Mouse (Mus musculus): ENCODE results near the gene Plpp4. TPM values are rescaled to one million over a fixed set of nuclear protein-coding genes. Genes with fewer than 3 reads are reported as not detected.

Gene Plpp4
- polyA plus RNA-seq, 1 experiment from 2014 or later: not detected

GRCm38 (mm10) chr7:129257374-129258018 is 665 bp downstream of the Plpp4 start:
- TF ChIP-seq CTCF (IDR thresholded peaks at IDR 0.05): no peak
- peaks cover 4% of the 10 kb centered on the region for H3K27me3 ChIP-seq
- in situ Hi-C loops (cut with MboI; ENCODE audit: low pct_unique_long_range_greater_than_20kb): no loop called here
- ATAC-seq (no peak), DNase-seq (ENCODE audit: low read depth, low spot score) (no peak)
- POLR2A ChIA-PET: no interaction called here
- CTCF ChIA-PET: no interaction called here

DNA sequence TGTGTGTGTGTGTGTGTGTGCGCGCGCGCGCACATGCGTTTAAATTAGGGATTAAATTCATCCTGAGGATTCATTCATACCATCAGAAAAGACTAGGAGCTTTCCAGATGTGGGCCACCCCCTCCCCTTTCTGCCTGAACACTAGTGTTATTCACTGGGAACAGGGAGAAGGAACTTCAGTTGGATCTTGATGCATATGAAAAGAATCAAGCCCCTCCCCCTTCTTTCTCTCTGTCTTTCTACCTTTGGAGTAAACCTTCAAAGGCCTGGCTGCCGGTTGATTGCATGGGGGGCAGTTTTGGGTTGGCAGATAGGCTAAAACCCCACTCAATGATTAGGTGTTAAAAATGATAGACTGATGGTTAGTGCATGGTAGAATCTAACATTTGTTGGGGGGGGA is 1.5 kb downstream of the Plpp4 start:
- ATAC-seq: no peak
- in situ Hi-C loops (cut with MboI; ENCODE audit: low pct_unique_long_range_greater_than_20kb): no loop called here
- TF ChIP-seq CTCF (IDR thresholded peaks at IDR 0.05): no peak
- POLR2A ChIA-PET: no interaction called here
- no peak for DNase-seq (ENCODE audit: low read depth, low spot score)
- H3K27me3 ChIP-seq: peaks cover 4% of the 10 kb centered on the region
- CTCF ChIA-PET: no interaction called here

GRCm38 (mm10) chr7:129259195-129259594 is 2.4 kb downstream of the Plpp4 start:
- peaks cover 4% of the 10 kb centered on the region for H3K27me3 ChIP-seq
- in situ Hi-C loops (cut with MboI; ENCODE audit: low pct_unique_long_range_greater_than_20kb): no loop called here
- ChIA-PET CTCF (no interaction called here), POLR2A (no interaction called here)
- TF ChIP-seq CTCF (IDR thresholded peaks at IDR 0.05): no peak
- DNase-seq (ENCODE audit: low read depth, low spot score) (no peak), ATAC-seq (no peak)

DNA sequence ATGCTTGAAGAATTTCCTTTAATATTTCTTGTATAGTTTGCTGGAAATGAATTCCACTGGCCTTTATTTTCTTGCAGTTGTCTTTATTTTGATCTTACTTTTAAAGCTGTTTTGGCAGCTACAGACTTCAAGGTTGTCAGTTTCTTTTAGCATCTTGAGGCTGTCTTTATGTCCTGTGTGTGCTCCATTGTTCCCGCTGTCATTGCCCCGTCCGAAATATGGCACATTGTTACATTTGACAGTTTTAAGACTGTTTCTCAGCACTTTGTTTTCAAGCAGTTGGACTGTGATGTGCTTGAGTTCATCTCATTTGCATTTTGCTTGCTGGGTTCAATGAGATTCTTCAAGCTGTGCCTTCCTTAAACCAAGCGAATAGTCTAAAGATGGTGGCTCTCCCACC is 17.0 kb downstream of the Plpp4 start:
- CTCF ChIA-PET: no interaction called here
- peaks cover 10% of the 10 kb centered on the region for H3K27me3 ChIP-seq
- DNase-seq (ENCODE audit: low read depth, low spot score) (no peak), ATAC-seq (no peak)
- TF ChIP-seq CTCF (IDR thresholded peaks at IDR 0.05): no peak
- POLR2A ChIA-PET: no interaction called here
- in situ Hi-C loops (cut with MboI; ENCODE audit: low pct_unique_long_range_greater_than_20kb): no loop called here

DNA sequence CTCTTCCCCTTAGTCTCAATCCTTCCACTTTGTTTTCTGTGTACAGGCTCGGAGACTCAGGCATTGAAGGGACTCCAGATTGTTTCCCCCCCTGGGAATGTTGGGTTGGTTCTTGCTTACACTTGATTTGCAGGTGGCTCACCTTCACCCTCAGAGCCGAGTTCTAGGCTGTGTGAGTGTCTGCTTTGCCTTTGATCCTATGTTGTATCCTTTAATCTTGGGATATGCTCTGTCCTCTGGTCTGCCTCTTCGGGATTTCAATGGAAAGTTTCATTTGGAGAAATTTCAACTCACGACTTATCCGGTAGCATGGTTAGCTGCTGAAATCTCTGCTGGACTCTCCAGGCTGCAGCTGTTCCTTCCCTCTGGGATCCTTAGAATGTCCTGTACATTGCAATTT is 17.9 kb downstream of the Plpp4 start:
- DNase-seq (ENCODE audit: low read depth, low spot score) (no peak), ATAC-seq (no peak)
- POLR2A ChIA-PET: no interaction called here
- in situ Hi-C loops (cut with MboI; ENCODE audit: low pct_unique_long_range_greater_than_20kb): no loop called here
- peaks cover 10% of the 10 kb centered on the region for H3K27me3 ChIP-seq
- TF ChIP-seq CTCF (IDR thresholded peaks at IDR 0.05): no peak
- CTCF ChIA-PET: no interaction called here

DNA sequence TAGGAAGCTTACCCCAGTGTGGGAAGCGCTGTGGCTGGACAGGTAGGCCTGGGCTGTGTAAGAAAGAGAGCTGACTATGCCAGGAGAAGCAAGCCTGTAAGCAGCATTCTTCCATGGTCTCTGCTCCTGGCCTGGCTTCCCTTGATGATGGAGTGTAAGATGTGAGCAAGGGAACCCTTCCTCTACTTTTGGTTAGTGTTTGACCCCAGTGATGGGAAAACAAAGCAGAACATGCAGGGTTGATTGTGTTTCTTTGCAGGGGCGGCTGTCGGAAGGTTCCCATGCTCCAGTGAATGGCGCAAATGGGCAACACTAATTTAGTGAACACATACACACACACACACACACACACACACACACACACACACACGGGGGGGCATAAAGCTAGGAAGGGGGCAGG is 20.9 kb downstream of the Plpp4 start:
- no peak for TF ChIP-seq CTCF (IDR thresholded peaks at IDR 0.05)
- ChIA-PET CTCF (no interaction called here), POLR2A (no interaction called here)
- no peak for DNase-seq (ENCODE audit: low read depth, low spot score)
- in situ Hi-C loops (cut with MboI; ENCODE audit: low pct_unique_long_range_greater_than_20kb): no loop called here
- peaks cover 10% of the 10 kb centered on the region for H3K27me3 ChIP-seq
- no peak for ATAC-seq

DNA sequence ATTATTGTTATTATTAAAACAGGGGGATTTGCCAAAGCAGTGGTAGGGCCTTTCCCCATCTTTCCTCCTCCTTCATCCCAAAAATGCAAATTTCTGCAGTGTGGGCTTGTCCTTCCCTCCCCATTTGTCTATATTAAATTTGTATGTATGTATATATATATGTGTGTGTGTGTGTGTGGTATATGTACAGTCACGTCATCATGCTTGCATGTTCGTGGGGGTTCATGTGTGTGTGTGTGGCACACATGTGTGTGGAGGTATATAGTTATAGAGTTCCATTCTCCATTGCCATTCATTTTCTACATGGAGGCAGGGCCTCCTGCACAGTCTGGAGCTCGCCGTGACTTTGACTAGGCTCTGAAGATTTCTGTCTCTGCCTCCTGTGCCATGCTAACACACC is 22.0 kb downstream of the Plpp4 start:
- DNase-seq (ENCODE audit: low read depth, low spot score): no peak
- POLR2A ChIA-PET: no interaction called here
- H3K27me3 ChIP-seq: peaks cover 3% of the 10 kb centered on the region
- CTCF ChIA-PET: no interaction called here
- no peak for TF ChIP-seq CTCF (IDR thresholded peaks at IDR 0.05)
- no peak for ATAC-seq
- in situ Hi-C loops (cut with MboI; ENCODE audit: low pct_unique_long_range_greater_than_20kb): no loop called here

DNA sequence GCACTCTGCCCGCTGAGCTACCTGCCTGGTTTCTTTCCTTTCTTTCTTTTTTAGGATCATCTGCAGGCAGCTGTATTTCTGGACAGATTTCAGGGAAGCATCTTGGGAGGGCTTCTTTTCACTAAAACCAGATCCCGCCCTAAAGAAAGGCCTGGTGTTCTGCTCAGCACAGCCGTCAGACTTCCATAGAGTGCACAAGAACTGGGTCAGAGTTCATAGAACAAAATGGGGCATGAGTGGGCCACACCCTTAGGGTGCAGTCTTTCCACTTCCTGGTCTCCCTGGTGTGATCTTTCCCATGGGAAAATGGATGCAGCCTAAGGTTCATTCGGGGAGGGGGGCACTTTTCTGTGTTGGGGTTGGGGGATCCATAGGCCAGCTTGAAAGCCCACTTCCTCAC is 22.4 kb downstream of the Plpp4 start:
- ATAC-seq (no peak), DNase-seq (ENCODE audit: low read depth, low spot score) (no peak)
- no peak for TF ChIP-seq CTCF (IDR thresholded peaks at IDR 0.05)
- CTCF ChIA-PET: no interaction called here
- in situ Hi-C loops (cut with MboI; ENCODE audit: low pct_unique_long_range_greater_than_20kb): no loop called here
- POLR2A ChIA-PET: no interaction called here
- H3K27me3 ChIP-seq: peaks cover 3% of the 10 kb centered on the region

DNA sequence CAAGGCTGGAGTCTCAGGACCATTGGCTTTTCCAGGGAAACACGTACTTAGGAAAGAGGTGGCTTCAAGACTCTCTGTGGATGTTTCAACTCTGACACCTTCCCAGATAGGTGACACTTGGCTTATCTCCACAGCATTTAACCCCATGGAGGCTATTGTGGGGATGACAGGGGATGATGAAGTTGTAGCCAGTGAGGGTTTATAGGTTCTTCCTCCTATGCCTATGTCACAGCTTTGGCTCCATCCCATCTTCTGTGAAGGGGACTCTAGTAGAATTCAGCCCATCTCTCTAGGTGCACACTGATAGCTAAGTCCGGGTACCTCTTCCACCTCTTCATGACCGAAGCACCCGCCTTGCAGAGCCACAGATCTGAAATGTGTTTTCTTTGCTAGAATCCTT is 25.1 kb downstream of the Plpp4 start:
- DNase-seq (ENCODE audit: low read depth, low spot score) (no peak), ATAC-seq (no peak)
- in situ Hi-C loops (cut with MboI; ENCODE audit: low pct_unique_long_range_greater_than_20kb): no loop called here
- POLR2A ChIA-PET: no interaction called here
- CTCF ChIA-PET: no interaction called here
- peaks cover 3% of the 10 kb centered on the region for H3K27me3 ChIP-seq
- TF ChIP-seq CTCF (IDR thresholded peaks at IDR 0.05): no peak

- ChIA-PET POLR2A (no interaction called here), CTCF (no interaction called here)
- DNase-seq (ENCODE audit: low read depth, low spot score): no peak
- in situ Hi-C loops (cut with MboI; ENCODE audit: low pct_unique_long_range_greater_than_20kb): no loop called here
- no peak for ATAC-seq
- H3K27me3 ChIP-seq: peaks cover 3% of the 10 kb centered on the region
- TF ChIP-seq CTCF (IDR thresholded peaks at IDR 0.05): no peak
Measured at GRCm38 (mm10) chr7:129285186-129285868, 28.5 kb downstream of the Plpp4 start.

DNA sequence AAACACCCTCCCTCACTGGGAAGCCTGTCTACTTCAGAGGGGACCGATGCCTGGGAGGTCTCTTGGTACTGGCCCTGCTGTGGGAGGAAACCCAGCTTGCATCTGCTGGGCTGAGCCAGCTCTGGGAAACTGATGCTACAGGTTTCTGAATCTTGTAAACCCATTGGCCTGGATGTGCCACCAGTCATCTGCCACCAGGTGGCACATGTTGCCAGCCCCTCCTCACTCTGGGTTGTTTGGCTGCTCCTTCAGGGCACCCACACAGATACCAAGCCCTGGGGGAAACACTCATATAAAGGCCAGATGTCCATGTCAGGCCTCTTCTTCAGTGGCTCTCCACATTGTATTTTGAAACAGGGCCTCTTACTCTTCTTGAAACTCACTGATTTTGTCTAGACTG is 36.4 kb downstream of the Plpp4 start:
- in situ Hi-C loops (cut with MboI; ENCODE audit: low pct_unique_long_range_greater_than_20kb): no loop called here
- CTCF ChIA-PET: no interaction called here
- ATAC-seq (no peak), DNase-seq (ENCODE audit: low read depth, low spot score) (no peak)
- POLR2A ChIA-PET: no interaction called here
- H3K27me3 ChIP-seq: no peaks in the 10 kb centered on the region
- peak; percentile 17 for TF ChIP-seq CTCF (IDR thresholded peaks at IDR 0.05)

DNA sequence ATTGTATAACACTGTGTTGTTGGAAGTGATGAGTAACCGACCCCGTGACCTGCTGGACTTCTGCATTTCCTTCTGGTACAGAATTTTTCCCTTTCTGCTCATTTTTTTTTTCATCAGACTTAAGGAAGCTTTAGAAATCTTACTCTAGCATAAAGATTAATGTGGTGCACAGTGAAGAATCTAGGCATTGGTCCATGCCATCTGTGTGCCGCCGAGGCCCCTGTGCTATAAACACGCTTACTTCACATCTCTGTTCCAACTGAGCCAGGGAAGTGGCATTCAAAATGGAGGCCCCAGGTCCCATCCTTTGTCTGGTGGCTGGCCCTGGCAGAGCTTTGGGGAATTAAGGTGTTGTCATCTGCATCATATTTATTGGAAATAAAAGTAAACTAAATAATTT is 44.8 kb downstream of the Plpp4 start:
- TF ChIP-seq CTCF (IDR thresholded peaks at IDR 0.05): no peak
- ChIA-PET POLR2A (no interaction called here), CTCF (no interaction called here)
- in situ Hi-C loops (cut with MboI; ENCODE audit: low pct_unique_long_range_greater_than_20kb): loop anchor here (10.0 kb wide), 1 partner anchor 427 kb away; no protein-coding TSS in a partner anchor
- no peak for DNase-seq (ENCODE audit: low read depth, low spot score)
- ATAC-seq: no peak
- H3K27me3 ChIP-seq: no peaks in the 10 kb centered on the region
